Mouse (Mus musculus) C2C12 (cell line): Measurements from ENCODE around the gene 4930558K02Rik. TPM values are rescaled to one million over a fixed set of nuclear protein-coding genes. Genes with fewer than 3 reads are reported as not detected.

Experiments
- H3K27me3 ChIP-seq: one replicate; pipeline ENCODE4 v1.6.1; 2011; ENCODE audit not compliant: control insufficient read depth, insufficient read depth, insufficient read length
- H3K36me3 ChIP-seq: one replicate; pipeline ENCODE4 v1.6.1; 2011; ENCODE audit not compliant: control insufficient read depth, insufficient read depth
- H3K4me3 ChIP-seq: one replicate; pipeline ENCODE4 v1.5.1; 2011; ENCODE audit warnings: mild to moderate bottlenecking, control low read depth; ENCODE audit not compliant: poor library complexity, insufficient read depth, severe bottlenecking
- H3K79me2 ChIP-seq: one replicate; pipeline ENCODE4 v1.6.1; 2011; ENCODE audit not compliant: control insufficient read depth, insufficient read depth
- H3K79me3 ChIP-seq: one replicate; pipeline ENCODE4 v1.6.1; 2011; ENCODE audit warnings: low read depth, control low read depth
- H3ac ChIP-seq: one replicate; pipeline ENCODE3; 2011; ENCODE audit warnings: low read depth; ENCODE audit not compliant: control insufficient read depth, insufficient read length
- CEBPB ChIP-seq: IDR thresholded peaks from one replicate; pipeline ENCODE4 v1.6.1; 2011; ENCODE audit warnings: low read depth, mild to moderate bottlenecking, control low read depth, moderate library complexity
- CTCF ChIP-seq: IDR thresholded peaks from one replicate; pipeline ENCODE4 v1.5.1; 2011; ENCODE audit not compliant: control insufficient read depth, insufficient read depth, insufficient read length
- FOSL1 ChIP-seq: IDR thresholded peaks from one replicate; pipeline ENCODE4 v1.8.0; 2011; ENCODE audit warnings: mild to moderate bottlenecking, low read length; ENCODE audit not compliant: poor library complexity, insufficient read depth, severe bottlenecking
- MAX ChIP-seq: IDR thresholded peaks from one replicate; pipeline ENCODE4 v1.6.1; 2011; ENCODE audit warnings: mild to moderate bottlenecking, control low read depth
- MYOD1 ChIP-seq: IDR thresholded peaks from one replicate; pipeline ENCODE4 v1.6.1; 2011; ENCODE audit warnings: low read depth; ENCODE audit not compliant: control insufficient read depth, insufficient read length
- MYOG ChIP-seq: IDR thresholded peaks from one replicate; pipeline ENCODE4 v1.6.1; 2011; ENCODE audit not compliant: control insufficient read depth, insufficient read length; ENCODE audit errors: extremely low read depth
- USF1 ChIP-seq: IDR thresholded peaks from one replicate; pipeline ENCODE4 v1.6.1; 2011; ENCODE audit warnings: low read depth, mild to moderate bottlenecking, control low read depth, moderate library complexity
- polyA plus RNA-seq: library from polyadenylated mRNA; unstranded; fragments of >200 nt; fragmentation: generic; extraction: Trizol; gene quantifications from one replicate; pipeline ENCODE4 v1.2.1, GENCODE M21; 2012; ENCODE audit warnings: missing spikeins

Gene 4930558K02Rik
- polyA plus RNA-seq, 1 experiment = not detected

DNA sequence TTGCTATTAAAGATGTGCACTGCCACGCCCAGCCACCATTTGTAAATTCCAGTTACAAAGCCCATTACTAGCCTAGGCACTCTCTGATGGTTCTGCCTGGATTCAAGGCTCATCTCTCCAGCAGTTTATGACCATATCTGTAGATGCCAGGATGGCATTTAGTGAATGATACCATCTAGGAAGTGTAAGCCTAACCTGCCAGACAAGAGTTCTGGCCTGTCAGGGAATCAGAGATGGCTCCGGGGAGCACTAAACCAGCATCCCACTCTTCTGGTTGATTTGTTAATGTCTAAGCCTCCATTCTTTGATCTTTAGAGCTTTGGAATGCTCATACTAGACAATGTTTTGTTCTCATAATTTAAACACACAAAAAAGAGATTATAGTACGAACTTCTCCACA is 55.1 kb downstream of the 4930558K02Rik start:
- H3ac ChIP-seq = no peak overlapping the region
- no peaks in the 10 kb centered on the region for H3K36me3 ChIP-seq
- no peak overlapping the region for H3K4me3 ChIP-seq
- H3K27me3 ChIP-seq = peaks cover 3% of the 10 kb centered on the region
- no peaks in the 10 kb centered on the region for H3K79me2 ChIP-seq
- TF ChIP-seq CEBPB (no peak), MYOD1 (no peak), MAX (no peak), USF1 (no peak), CTCF (no peak), MYOG (no peak), FOSL1 (no peak)
- no peaks in the 10 kb centered on the region for H3K79me3 ChIP-seq

DNA sequence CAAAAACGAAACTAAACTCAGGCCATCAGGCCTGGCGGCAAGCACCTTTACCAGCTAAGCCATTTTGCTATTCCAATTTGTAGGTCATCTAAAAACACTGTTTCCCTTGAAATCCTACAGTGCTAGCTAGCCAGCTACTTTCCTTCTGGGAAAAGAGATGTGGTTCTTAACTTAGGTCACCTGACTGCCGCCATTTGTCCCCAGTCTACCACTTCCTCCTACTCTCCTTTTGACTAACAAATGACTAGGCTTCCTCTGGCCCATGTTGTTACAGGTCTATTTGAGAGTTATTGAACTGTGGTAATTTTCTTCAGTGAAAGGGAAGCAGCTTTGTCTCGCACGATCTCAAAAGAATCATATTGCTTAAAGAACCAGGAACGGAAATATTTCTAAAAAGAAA is 57.5 kb downstream of the 4930558K02Rik start:
- Histone ChIP-seq H3K36me3 (no peaks in the 10 kb centered on the region), H3K79me2 (no peaks in the 10 kb centered on the region), H3K27me3 (peaks cover 3% of the 10 kb centered on the region), H3K4me3 (no peak overlapping the region), H3ac (no peak overlapping the region), H3K79me3 (no peaks in the 10 kb centered on the region)
- TF ChIP-seq MYOG (no peak), MAX (no peak), USF1 (no peak), FOSL1 (no peak), CEBPB (no peak), CTCF (no peak), MYOD1 (no peak)

GRCm38 (mm10) chr1:161920475-161921454 is 58.7 kb downstream of the 4930558K02Rik start:
- TF ChIP-seq MYOD1 (no peak), MYOG (no peak), FOSL1 (no peak), USF1 (no peak), CEBPB (no peak), MAX (no peak), CTCF (no peak)
- Histone ChIP-seq H3K27me3 (peaks cover 3% of the 10 kb centered on the region), H3K4me3 (no peak overlapping the region), H3K36me3 (no peaks in the 10 kb centered on the region), H3K79me2 (no peaks in the 10 kb centered on the region), H3K79me3 (no peaks in the 10 kb centered on the region), H3ac (no peak overlapping the region)

- Histone ChIP-seq H3K79me3 (no peaks in the 10 kb centered on the region), H3K4me3 (no peak overlapping the region), H3K27me3 (peaks cover 3% of the 10 kb centered on the region), H3K36me3 (no peaks in the 10 kb centered on the region), H3K79me2 (no peaks in the 10 kb centered on the region), H3ac (no peak overlapping the region)
- TF ChIP-seq CEBPB (no peak), CTCF (no peak), MAX (no peak), USF1 (no peak), MYOD1 (no peak), MYOG (no peak)
Observed at GRCm38 (mm10) chr1:161919594-161919993, 59.8 kb downstream of the 4930558K02Rik start.

DNA sequence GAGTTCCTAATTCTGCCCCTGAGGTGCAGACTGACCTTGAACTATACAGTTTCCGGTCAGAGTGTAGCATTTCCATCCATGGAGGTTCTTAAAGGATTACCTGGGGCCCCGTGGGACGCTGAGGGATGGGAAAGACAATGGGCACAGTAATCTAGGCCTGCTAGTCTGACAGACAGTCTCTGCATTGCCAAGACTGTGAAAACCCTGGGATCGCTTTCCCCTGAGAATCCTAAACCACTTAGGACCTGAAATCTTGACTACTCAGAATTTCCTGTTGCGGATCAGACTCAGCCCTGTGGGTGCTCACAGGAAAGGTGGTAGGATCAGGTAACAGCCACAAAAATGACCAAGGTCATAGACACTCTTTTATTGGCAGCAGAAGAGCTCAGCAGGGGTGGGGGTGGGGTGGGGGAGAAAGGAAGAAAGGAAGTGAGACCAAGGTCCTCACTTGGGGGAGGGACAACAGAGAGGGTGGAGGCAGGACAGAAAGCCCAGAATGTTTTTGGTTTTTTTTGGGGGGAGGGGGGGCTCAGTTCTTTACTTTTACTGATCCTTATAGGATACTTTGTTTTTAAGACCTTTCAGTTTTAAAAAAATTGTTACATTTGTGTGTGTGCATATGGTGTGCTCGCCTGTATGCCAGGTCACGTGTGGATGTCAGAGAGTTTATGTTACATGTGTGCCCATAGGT is 60.6 kb downstream of the 4930558K02Rik start:
- Histone ChIP-seq H3K4me3 (no peak overlapping the region), H3K79me3 (no peaks in the 10 kb centered on the region), H3K27me3 (peaks cover 3% of the 10 kb centered on the region), H3K79me2 (no peaks in the 10 kb centered on the region), H3ac (no peak overlapping the region), H3K36me3 (no peaks in the 10 kb centered on the region)
- TF ChIP-seq FOSL1 (no peak), MYOG (no peak), MYOD1 (no peak), CEBPB (no peak), CTCF (no peak), USF1 (no peak), MAX (no peak)
